Mouse (Mus musculus) C2C12 (cell line): ENCODE results near the gene Polr2e.

ENCODE experiments used
- CTCF ChIP-seq: IDR thresholded peaks from one replicate; pipeline ENCODE4 v1.5.1; 2011; ENCODE audit not compliant: control insufficient read depth, insufficient read depth, insufficient read length
- MYOD1 ChIP-seq: IDR thresholded peaks from one replicate; pipeline ENCODE4 v1.6.1; 2011; ENCODE audit warnings: low read depth; ENCODE audit not compliant: control insufficient read depth, insufficient read length

- TF ChIP-seq CTCF (no peak), MYOD1 (no peak)
Observed at GRCm38 (mm10) chr10:80063104-80063503, 23.5 kb upstream of the Polr2e start.
